Mouse (Mus musculus): ENCODE results near the gene Abtb2.
"Not testable (repeated sequence)": the region's sequence is repeated elsewhere in the genome, so short reads cannot be mapped to it uniquely, and the experiment has no call there.

Abtb2 gene

DNA sequence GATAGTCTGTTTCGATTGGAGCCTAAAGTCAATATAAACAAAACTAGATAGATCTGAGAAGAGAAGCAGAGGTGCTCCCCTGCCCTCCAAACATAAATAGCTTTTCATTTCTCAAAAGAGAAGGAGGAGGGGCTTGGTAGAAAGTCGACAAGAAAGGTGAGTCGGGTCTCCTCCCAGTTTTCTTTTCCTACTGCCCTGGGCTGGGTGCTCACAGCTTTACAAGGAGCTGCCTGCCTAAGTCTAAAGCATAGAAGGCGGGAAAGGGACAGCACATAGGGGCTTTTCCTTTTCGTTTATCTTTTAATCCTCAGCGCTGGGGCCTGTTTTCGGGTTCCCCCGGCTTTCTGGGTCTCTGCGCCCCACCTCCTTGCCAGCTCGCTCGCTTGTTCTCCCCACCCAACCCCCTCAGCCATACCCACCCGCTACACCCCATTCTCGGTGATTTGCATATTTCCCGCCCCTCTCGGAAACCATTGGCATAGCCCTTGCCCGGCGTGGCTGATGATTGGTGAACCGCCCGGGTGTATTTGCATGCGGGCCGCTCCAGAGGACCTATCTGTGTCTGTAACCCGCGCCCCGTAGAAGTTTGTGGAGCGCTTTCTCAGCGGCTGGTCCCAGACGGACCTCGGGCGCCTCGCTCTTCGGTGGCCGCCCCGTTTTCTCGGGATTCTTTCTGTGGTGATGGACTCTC lies at the start of gene Abtb2:
Gene Abtb2, plus strand, starts transcription at position 579 of the 691 bp plus-strand sequence.
- peak; percentile 87 to 89 for DNase-seq

DNA sequence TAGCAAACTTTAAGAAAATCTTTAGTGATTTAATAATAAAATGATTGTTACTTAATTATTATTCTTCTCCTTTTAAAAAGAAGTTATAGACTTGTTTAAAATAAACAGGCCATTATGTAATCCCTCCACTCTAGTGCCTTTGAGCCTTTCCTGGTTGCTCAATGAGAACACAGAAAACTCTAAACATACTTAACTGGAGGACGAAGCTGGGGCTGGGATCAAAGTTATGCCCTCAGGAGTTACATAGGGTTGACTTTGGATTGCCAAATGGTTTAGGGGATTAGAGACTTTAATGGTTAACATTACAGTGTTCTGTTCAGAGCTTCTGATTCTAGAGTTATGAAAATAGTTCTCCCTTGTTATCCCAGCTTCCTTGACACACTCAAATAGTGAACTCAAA lies 49.6 kb upstream of the Abtb2 start:
- no peak for DNase-seq

DNA sequence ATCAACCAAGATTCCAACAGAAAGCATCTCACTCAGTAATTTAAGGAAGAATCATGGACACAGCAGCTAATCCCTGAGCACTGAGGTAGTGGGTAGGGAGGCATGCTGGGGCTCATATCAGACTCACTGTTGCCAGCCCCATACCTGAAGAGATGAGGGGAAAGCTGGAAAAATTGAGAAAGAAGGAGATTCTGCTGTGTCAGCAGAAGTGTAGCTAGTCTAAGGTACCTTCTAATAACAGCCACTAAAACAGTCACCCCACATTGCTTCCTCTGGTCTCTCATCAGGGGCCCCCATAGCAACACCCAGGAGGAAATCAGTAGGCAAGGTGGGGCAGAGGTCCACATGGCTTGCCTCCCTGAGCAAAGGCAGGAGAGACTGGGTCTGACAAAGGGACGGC lies 40.5 kb upstream of the Abtb2 start:
- no peak for DNase-seq

DNA sequence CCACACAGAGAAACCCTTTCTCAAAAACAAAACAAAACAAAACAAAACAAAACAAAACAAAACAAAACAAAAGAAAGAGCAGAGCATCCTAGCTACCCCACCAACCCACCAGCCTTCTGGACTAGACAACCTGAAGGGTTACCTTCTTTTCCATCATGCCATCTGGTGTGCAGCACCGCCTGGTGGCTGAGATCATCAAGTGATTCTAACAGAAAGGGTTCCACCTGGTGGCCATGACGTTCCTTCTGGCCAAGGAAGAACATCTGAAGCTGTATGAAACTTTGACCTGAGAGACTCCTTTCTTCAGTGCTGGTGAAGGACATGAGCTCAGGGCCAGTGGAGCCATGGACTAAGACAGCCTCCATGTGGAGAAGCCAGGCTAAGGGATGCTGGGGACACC lies 19.0 kb upstream of the Abtb2 start:
- peak; percentile 71 to 72 for DNase-seq

DNA sequence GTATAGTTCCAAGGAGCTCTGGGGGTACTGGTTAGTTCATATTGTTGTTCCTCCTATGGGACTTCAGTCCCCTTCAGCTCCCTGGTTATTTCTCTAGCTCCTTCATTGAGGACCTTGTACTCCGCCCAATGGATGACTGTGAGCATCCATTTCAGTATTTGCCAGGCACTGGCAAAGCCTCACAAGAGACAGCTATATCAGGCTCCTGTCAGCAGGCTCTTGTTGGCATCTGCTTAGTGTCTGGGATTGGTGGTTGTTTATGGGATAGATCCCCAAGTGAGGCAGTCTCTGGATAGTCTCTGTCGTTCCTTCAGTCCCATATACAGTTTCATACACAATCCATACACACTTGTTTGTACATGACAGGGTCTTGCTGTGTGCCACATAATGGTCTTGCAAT lies 15.8 kb upstream of the Abtb2 start:
- DNase-seq = not testable (repeated sequence)

DNA sequence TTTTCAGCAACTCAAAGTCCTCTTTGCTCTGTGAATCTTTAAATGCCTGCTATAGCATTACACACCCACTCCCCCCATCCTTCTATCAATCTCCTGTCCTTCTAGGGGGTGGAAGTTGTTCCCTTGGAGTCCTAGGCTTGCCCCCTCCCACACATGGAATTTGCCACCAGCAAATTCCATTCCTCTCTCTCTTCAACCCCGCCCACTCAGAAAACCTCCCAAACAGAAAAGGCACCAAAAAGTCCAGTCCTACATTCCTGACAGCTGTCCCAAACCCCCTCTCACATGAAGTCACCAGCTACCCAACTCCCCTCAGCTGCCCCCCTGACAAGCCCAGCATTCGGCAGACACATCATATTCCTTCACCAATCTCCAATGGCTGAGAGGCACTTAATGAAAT lies 12.1 kb upstream of the Abtb2 start:
- no peak for DNase-seq

DNA sequence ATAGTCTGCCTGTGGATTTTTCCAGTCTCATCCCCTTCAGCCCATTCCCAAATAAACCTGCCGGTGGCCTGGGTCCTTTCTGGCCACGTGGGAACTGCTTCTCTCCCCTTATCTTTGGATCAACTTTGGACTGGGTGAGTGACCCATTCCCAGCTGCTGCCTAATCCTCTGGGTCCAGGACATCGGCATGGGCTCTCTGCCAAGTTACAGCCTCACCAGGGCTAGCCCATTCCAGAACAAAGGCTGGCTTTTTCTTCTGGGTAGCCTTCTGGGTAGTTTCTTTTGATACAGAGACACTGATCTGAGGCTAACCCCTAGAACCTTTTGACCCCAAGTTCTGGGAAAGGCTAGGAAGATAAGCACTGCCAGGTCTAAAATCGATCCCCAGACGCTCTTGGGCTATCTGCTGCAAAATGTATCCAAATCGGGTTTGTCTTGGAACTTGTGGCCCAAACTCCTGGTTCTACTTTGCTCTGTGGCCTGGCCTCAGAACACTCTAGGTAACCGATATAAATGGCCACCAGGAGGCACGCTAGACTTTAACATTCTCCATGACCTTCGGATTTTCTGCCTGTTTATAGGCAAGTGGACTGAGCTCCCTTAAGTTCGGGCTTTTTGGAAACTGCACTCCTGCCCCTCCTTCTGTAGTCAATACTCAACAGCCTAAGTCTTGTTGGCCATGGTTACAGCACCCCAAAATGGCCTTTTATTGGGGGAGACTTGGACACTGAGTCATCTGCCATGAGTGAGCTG lies 9.8 kb upstream of the Abtb2 start:
- no peak for DNase-seq

DNA sequence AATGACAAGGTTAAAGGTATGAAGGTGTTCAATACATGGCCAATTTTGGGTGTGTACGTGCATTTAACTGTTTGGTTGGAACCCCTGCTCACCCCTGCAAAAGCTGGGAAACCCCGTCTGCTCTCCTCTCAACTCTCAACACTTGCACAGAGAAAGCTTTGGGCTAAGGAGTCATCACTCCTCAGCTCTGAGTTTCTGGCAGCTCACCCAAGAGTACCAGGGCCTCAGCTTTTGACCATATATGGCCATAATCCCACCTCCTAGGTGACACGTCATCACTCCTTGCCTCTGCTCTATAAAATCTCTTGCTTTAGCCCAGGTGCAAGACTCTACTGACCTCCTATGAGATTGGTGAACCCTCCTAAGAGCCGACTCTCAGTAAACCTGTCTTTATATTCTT lies 5.2 kb upstream of the Abtb2 start:
- DNase-seq = no peak

DNA sequence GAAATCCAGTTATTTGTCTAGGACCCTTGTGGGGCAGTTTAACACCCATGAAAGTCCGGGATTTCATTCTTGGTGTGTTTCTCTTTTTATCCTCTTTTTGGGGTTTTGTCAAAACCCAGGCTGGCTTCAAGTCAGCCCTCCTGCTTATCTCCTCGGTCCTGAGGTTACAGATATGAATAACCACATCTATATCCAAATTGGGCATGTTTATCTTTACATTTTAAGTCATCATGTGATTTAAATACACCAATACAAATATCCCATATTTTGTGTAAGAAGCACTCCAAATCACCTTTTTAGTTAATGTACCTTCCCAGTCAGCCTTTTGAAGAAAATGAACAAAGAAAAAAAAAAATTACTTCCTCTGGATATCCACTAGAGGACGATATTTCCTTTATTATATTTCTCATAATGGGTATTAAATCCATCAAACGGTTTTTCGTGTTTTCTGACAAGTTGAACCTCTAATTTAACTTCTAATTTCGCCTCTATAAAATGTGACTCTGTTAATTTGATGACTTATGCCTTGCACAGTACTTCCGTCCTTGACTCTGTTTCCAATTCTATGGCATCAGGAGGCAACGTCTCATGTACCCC lies 1.6 kb upstream of the Abtb2 start:
- no peak for DNase-seq

DNA sequence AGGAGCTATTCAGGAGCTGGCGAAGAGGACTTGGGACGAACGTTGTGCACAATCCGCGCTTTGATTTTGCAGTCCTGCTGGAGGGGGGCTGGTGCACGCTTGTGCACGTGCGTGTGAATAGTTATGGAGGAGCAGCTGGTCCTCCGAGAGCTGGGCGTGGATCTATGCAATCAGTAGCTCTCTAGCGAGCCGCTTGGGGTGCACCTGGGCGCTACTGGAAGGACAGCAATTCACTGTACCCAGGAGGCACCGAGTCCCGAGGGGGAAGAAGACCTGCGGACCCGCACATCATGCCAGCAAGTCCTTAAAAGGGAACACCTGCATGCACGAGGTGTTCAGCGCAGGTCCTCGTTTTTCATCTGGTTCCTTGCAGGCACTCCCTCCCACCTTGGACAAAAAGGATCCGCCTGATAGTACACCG lies 929 bp upstream of the Abtb2 start:
- peak; percentile 30 to 32 for DNase-seq

DNA sequence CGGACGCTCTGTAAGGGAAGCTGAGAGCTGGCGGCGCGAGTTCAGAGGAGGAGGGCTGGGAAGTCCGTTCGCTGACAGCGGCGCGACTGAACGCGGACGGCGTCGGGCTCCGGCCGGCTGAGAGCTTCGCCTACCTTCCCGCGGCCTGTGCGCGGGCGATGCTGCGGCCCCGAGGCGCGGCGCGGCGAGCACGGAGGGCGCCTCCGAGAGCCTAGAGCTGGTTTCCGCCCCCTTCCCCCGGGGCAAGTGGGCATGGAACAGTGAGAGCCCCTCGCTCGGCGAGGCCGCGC lies 258 bp downstream of the Abtb2 start:
- no peak for DNase-seq

DNA sequence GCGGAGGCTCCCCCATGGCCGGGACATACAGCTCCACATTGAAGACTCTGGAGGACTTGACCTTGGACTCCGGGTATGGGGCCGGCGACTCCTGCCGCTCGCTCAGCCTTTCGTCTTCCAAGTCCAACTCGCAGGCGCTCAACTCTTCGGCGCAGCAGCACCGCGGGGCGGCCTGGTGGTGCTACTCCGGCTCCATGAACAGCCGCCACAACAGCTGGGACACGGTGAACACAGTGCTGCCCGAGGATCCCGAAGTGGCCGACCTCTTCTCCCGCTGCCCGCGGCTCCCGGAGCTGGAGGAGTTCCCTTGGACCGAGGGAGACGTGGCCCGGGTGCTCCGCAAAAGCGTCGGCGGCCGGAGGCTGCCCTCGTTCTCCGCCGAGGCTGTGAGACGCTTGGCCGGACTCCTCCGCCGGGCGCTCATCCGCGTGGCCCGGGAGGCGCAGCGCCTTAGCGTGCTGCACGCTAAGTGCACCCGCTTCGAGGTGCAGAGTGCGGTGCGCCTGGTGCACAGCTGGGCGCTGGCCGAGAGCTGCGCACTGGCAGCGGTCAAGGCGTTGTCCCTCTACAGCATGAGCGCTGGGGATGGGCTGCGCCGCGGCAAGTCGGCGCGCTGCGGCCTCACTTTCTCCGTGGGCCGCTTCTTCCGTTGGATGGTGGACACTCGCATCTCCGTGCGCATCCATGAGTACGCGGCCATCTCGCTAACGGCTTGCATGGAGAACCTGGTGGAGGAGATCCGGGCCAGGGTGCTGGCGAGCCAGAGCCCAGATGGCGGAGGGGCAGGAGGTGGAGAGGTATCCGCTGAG lies 807 bp downstream of the Abtb2 start:
- peak; percentile 31 to 37 for DNase-seq

DNA sequence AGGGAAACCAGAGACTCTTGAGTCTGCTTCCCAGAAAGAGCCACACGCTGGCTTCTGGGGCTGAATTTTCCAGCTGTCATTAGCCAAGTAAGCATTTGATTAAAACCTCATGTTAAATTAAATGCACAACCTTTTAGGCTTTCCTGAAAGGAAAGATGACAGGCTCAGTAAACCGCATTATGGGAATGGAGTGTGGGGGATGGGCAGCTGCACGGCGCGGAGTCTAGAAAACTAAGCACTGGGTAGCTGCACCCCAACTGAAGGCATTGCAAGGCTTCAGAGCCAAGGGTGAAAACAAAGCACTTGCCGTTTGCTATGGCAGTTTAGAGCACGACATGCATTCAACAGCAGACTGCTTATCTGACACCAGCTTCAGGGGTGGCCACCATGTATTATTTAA lies 2.1 kb downstream of the Abtb2 start:
- DNase-seq = no peak

DNA sequence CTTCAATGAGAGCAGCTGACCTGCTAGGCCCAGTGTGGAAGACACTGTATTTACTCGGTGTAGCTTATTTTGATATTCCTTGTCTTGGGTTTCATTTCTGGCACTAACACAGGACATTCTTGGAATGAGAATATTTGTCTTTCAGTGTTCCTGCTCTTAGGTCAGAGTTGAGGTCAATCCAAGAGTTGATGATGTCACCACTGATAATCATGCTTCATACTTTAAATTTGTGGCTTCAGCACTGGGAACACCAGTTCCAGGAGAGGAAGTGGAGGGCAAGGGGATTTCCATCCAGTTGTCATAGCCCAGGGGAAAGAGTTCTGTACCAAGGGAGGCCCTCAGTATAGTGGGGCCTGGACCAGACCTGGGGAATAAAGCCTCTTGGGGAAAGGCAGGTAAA lies 3.6 kb downstream of the Abtb2 start:
- DNase-seq = no peak

DNA sequence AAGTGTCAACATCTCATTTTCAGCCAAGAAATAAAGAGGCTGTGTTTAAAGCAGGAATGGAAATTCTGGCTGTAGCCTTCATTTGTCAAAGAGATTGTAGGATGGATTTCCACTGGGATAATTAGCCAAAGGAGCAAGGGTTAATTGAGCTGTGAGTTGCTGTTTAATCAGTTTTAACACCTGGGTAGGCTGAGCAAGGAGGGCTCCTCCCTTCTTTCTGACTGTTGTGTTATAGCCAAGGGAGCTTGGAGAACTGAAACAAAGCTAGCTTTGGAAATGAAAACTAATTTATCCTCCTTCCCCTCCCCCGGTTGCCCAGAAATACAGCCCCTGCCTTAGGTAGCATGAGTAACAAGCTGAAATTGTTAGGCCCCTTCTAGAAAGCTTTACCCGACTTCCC lies 6.2 kb downstream of the Abtb2 start:
- DNase-seq = no peak

DNA sequence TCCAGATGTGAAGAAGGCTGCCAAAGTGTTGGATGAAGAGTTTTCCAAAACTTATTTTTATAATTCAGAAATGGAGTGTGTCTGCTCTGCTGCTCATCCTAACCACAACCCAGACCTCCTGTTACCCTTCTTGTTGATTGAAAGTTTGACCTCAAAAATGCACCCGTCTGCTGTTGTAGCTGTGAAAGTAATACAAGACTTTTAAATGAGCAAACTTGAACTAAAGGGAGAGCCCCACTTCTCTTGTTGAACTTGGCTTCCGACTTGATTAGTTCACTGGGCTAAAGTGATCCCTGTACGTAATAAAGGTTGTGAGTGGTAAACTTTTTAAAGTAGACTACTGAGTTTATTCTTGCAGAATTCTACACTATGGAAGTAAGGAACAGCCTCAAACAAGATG lies 10.3 kb downstream of the Abtb2 start:
- no peak for DNase-seq

DNA sequence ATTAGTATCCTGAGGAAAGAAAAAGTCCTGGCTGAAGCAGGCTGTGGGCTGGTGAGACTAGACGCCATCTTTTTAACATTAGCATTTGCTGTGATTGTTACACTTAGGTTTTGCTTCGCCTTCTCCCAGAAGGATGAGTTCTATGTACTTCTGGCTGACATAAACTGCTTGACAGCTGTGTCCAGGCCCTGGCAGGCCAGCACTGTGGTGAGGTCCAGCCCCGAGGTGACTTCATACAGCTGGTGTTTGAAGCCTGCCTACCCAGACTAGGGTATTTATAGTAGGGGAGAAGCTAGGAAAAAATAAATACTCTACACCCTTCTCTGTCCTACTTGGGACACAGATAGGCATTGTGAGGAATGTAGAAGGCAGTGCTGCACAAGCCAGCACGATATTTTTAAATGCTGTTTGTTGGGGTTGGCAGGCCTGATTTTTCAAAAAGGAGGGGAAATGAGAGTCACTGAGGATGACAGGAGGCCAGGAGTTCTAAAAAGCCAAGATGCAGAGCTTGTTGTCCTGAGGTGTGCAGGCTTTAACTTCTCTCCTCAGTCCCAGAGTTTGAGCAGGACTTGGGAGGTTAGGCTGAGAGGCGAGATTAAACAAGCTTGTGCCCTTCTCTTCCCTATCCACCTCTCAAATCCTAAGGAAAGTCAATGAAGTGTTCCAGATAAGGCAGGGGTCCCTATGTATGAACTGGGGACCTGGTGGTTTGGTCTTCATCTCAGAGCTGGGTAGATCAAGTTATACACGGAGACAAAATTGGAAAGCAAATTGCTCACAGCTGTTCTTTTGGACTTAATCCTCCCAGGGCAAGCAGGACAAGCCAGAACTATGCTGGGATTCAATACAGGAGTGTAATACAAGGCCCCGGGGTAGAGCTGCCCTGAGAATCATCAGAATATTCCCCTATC lies 11.9 kb downstream of the Abtb2 start:
- no peak for DNase-seq

DNA sequence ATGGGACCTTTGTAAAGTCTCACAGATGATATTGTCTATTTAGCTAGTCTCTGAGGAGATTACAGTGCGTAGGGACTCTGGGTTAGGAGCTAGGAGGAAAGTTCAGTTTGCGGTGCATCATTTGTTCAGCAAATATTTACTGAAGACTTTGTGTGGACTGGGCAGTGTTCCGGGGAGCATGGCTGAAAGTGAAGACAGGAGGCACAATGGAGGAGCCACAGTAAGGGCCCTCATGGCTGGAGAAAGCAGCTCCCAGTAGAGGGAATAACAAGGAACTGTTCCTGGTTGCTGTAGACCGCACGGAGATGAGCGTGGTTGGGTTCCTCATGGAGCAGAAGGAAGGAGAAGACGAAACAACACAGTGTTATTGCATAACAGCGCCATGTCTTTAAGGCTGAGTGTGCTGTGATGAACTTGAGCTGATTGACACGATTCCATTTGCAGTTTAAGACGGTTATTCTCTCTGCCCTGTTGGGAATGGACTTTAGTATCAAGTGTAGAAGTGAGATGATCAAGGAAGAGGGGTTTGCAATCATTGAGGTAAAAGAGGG lies 12.6 kb downstream of the Abtb2 start:
- no peak for DNase-seq

DNA sequence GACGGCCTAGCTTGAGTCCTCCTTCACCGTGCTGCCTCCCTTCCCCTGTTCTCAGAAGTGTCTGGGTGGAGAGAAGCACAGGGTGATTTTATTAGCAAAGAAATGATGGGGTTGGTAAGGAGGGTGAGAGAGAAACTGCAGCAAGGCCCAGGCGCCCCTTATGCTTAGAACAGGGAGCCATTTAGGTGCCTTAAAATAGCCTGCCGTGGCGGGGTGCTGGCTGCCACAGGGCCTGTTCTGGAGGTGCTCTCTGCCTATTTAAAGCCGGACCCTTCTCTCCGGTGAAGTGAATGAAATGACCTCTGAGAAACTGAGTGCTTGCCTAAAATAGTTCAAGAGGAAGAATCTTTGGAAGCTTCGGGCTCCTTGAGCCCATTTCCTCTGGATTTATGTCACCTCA lies 14.6 kb downstream of the Abtb2 start:
- no peak for DNase-seq

DNA sequence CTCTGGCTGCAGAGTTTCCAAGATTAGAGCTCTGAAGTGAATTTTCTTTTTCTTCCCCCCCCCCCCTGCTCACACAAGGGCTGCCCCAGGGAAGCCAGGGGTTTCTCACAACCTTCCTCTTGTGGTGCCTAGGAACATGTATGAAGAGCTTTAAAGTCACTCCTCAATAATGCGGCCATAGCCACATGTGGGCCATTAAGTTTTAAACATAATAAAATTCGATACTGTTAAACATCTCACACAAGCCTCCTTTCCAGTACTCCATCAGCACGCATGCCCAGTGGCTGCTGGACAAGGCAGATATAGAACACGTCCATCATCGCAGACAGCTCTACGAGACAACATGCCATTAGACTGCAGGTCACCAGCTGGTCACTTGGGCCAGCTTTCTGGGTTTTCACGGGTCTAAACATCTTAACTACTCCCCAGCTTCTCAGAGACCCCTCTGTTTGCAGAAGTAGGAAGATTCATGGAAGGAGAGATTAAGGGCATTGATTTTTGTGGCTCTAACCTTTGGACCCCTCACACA lies 15.3 kb downstream of the Abtb2 start:
- no peak for DNase-seq

DNA sequence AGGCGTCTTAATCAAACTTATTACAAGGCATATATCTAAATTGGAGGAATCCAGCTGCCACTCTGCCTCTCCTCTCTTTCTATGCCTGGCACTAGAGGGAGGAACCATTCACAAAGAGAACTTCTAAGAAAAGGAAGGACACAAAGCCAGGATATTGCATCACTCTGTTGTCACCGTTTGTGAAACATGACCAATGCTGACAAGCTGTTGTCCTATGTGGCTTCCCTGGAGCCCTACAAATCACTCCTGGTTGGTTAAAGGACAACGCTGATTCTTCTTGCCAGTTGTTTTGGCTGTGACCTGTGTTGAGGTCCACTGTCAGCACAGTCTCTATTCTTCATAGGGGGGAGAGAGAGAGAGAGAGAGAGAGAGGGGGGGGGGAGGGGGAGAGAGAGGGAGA lies 17.2 kb downstream of the Abtb2 start:
- no peak for DNase-seq

DNA sequence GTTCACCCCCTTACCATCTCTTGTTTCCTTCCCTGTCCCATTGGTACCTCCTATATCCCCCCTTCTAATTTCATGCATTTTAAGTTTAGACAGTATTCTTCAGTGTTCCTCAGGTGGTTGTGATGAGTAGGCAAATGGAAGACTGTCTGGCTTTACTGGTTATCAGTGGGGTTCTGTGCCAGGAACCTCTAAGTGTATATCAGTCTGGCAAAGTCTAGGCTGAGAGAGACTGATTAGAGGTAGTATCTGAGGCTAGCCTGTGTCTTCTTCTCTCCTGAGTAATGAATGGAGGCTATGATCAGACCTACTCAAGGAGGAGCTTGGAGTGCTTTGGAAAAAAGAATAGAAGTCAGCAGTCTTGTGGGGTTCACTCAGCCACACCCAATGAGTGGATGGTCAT lies 18.0 kb downstream of the Abtb2 start:
- DNase-seq = no peak
